Comparison of ENCODE assay signal across 23 mouse cellular contexts in the genomic region with DNA sequence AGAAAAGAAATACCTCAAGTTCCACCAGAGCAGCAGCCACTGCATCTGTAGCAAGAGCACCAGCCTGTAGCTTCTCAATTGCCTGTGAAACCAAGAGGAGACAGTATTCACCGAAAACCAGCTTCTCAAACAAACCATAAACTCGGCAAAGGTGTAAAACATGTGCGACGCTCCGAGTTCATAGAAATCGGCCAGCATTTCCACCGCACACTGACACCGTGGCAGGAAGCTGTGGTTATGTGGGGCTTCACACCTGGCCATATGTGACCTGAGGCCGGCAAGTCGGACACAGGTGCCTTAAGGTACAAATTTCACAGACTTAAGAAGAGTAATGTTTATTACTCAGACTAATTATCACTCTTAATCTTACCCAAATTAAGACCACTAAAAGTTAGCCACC. TPM values are rescaled to one million over a fixed set of nuclear protein-coding genes. Genes with fewer than 3 reads are reported as not detected.
DNase-seq lines count a peak whose midpoint lies in the region; ATAC-seq and TF ChIP-seq lines count a peak whose summit lies in the region.
"Had no signal": no experiment of that assay in that cellular context is flagged by ENCODE, and none has a peak within 500 bp of the region (broad histone marks: within the 10 kb centered on the region; RNA-seq: fewer than 3 reads in every experiment).

No protein-coding gene starts in this region.

- peak; percentile 69 for DNase-seq in CD4-positive helper T cell, adult 2 months (ENCODE audit: low read depth, low spot score)
- DNase-seq in CD8-positive naive resting alpha-beta T cell, adult 2 months (ENCODE audit: low read depth in 2 of 2, low spot score in 2 of 2): peak; percentile 45 to 57
- DNase-seq in thymus, postnatal 0 days (ENCODE audit: low spot score): peak; percentile 81
- no peak for DNase-seq in layer of hippocampus, adult 2 months (ENCODE audit: low spot score in 2 of 2)
- DNase-seq: cerebellum, adult 18-20 months; cerebellum, postnatal 14 days; gastrocnemius, adult 2 months; heart, postnatal 10 days; kidney, adult 11 months; lung, adult 18-20 months; lung, postnatal 10 days; right cerebral cortex, postnatal 4 days had no signal

- no peak overlapping the region for H3K4me3 ChIP-seq in layer of hippocampus, adult 2 months
- no peak overlapping the region for H3K4me3 ChIP-seq in kidney, embryonic 14.5 days (ENCODE audit: low read length)
- H3K4me3 ChIP-seq in forebrain, embryonic 12.5 days (replicated peaks): no peak overlapping the region
- H3K4me3 ChIP-seq in kidney, embryonic 16.5 days (ENCODE audit: low read length): no peak overlapping the region
- H3K4me3 ChIP-seq: gastrocnemius, adult 2 months; heart, embryonic 10.5 days; limb, embryonic 12.5 days; neural tube, embryonic 12.5 days had no signal

- peak; percentile 49 for ATAC-seq in megakaryocyte, adult 5-6 weeks (ENCODE audit: poor library complexity, severe bottlenecking)
- ATAC-seq in kidney, embryonic 14.5 days (ENCODE audit: low FRiP score, low TSS enrichment): no peak
- ATAC-seq in forebrain, embryonic 12.5 days (ENCODE audit: low FRiP score): no peak
- ATAC-seq in kidney, embryonic 16.5 days (ENCODE audit: low FRiP score, low TSS enrichment): no peak
- ATAC-seq: hindbrain, postnatal 0 days had no signal

- no peak overlapping the region for H3K9ac ChIP-seq in kidney, embryonic 14.5 days (ENCODE audit: low read depth, low read length)
- H3K9ac ChIP-seq in forebrain, embryonic 12.5 days: no peak overlapping the region
- no peak overlapping the region for H3K9ac ChIP-seq in kidney, embryonic 16.5 days (replicated peaks; ENCODE audit: low read length)
- H3K9ac ChIP-seq: limb, embryonic 12.5 days; neural tube, embryonic 12.5 days had no signal

- H3K4me2 ChIP-seq in kidney, embryonic 14.5 days (replicated peaks; ENCODE audit: low read depth, low read length): no peak overlapping the region
- H3K4me2 ChIP-seq in forebrain, embryonic 12.5 days: no peak overlapping the region
- H3K4me2 ChIP-seq in kidney, embryonic 16.5 days (replicated peaks; ENCODE audit: low read depth, low read length): no peak overlapping the region
- H3K4me2 ChIP-seq: limb, embryonic 12.5 days; liver, embryonic 11.5 days; midbrain, embryonic 11.5 days; neural tube, embryonic 12.5 days had no signal

- WGBS in kidney, embryonic 14.5 days: 62% methylated on average over 10 of the region's 10 CpGs
- WGBS in forebrain, embryonic 12.5 days: 95% methylated on average over 10 of the region's 10 CpGs
- WGBS in kidney, embryonic 16.5 days: 77% methylated on average over 10 of the region's 10 CpGs

- TF ChIP-seq CTCF in layer of hippocampus, adult 2 months (conservative IDR thresholded peaks at IDR 0.05): no peak

- no peaks in the 10 kb centered on the region for H3K9me3 ChIP-seq in kidney, embryonic 14.5 days (ENCODE audit: control insufficient read depth, low read length)
- no peaks in the 10 kb centered on the region for H3K9me3 ChIP-seq in forebrain, embryonic 12.5 days
- no peaks in the 10 kb centered on the region for H3K9me3 ChIP-seq in kidney, embryonic 16.5 days (ENCODE audit: low read length)
- H3K9me3 ChIP-seq: heart, embryonic 10.5 days; limb, embryonic 12.5 days; neural tube, embryonic 12.5 days had no signal

- no peaks in the 10 kb centered on the region for H3K4me1 ChIP-seq in kidney, embryonic 14.5 days (ENCODE audit: control insufficient read depth, insufficient read depth, low read length)
- no peaks in the 10 kb centered on the region for H3K4me1 ChIP-seq in forebrain, embryonic 12.5 days
- no peaks in the 10 kb centered on the region for H3K4me1 ChIP-seq in kidney, embryonic 16.5 days (ENCODE audit: insufficient read depth, low read length)
- H3K4me1 ChIP-seq: heart, embryonic 10.5 days; limb, embryonic 12.5 days; neural tube, embryonic 12.5 days had no signal

- H3K27me3 ChIP-seq in kidney, embryonic 14.5 days (ENCODE audit: control insufficient read depth, insufficient read depth, low read length): no peaks in the 10 kb centered on the region
- H3K27me3 ChIP-seq in forebrain, embryonic 12.5 days: no peaks in the 10 kb centered on the region
- H3K27me3 ChIP-seq in kidney, embryonic 16.5 days (ENCODE audit: insufficient read depth, low read length): no peaks in the 10 kb centered on the region
- H3K27me3 ChIP-seq: limb, embryonic 12.5 days; neural tube, embryonic 12.5 days had no signal

- H3K27ac ChIP-seq in layer of hippocampus, adult 2 months: no peak overlapping the region
- H3K27ac ChIP-seq in kidney, embryonic 14.5 days (ENCODE audit: low read depth, low read length): no peak overlapping the region
- H3K27ac ChIP-seq in forebrain, embryonic 12.5 days: no peak overlapping the region
- no peak overlapping the region for H3K27ac ChIP-seq in kidney, embryonic 16.5 days (ENCODE audit: low read length)
- H3K27ac ChIP-seq: gastrocnemius, adult 2 months; heart, embryonic 10.5 days; hindbrain, postnatal 0 days; kidney, postnatal 0 days; limb, embryonic 12.5 days; neural tube, embryonic 12.5 days had no signal

- peaks cover 6% of the 10 kb centered on the region; the same call in 1 of the 2 replicates for H3K36me3 ChIP-seq in kidney, embryonic 14.5 days (ENCODE audit: control insufficient read depth, insufficient read depth, low read length)
- H3K36me3 ChIP-seq in forebrain, embryonic 12.5 days (replicated peaks): peaks cover 17% of the 10 kb centered on the region
- peaks cover 18% of the 10 kb centered on the region for H3K36me3 ChIP-seq in kidney, embryonic 16.5 days (ENCODE audit: insufficient read depth, low read length)

RNA-seq across cellular contexts. Expression of gene Tasp1, which starts 24.5 kb away (rescaled TPM):
- 6.6 TPM in 2 replicates for total RNA-seq in megakaryocyte, adult 5-6 weeks (2015)
- 7.5 and 7.6 TPM in 2 replicates for total RNA-seq in megakaryocyte, adult 5-6 weeks (2017)
- polyA plus RNA-seq in thymus, postnatal 0 days (2015; fragmentation: Nextera tagmentation; extraction: Ambion mirVana): 44.8 and 56.1 TPM in 2 replicates
- 10 to 100 TPM; 28.3 to 30.3 TPM for total RNA-seq in layer of hippocampus, adult 2 months (2021)
- polyA plus RNA-seq in kidney, embryonic 14.5 days (2014; fragmentation: Nextera tagmentation; extraction: Ambion mirVana): 23.5 and 24.4 TPM in 2 replicates
- polyA plus RNA-seq in forebrain, embryonic 12.5 days (2016; fragmentation: Nextera tagmentation; extraction: Ambion mirVana): 16.7 and 19.0 TPM in 2 replicates
- polyA plus RNA-seq in kidney, embryonic 16.5 days (2015; fragmentation: Nextera tagmentation; extraction: Ambion mirVana): 20.5 and 21.5 TPM in 2 replicates

Comparison
In these comparisons a context has a peak if more than half of its experiments do, and no peak if none do; other contexts are left out.
1. DNase-seq: peak in CD4-positive helper T cell, adult 2 months (single experiment), CD8-positive naive resting alpha-beta T cell, adult 2 months (2 of 2) and thymus, postnatal 0 days (single experiment); none in layer of hippocampus, adult 2 months (0 of 2).